Mouse (Mus musculus) left cerebral cortex, adult 8-10 months (tissue): ENCODE measurements at regions not wholly inside any gene's neighbourhood (a gene's known extent, or its start where the extent isn't known, plus 50 kb on each side); places are given as distances from the start of the nearest gene placed in this dataset.
A peak's percentile ranks its signal among the peaks of the same experiment; 100 is the strongest.

ENCODE experiments used
- DNase-seq, 2 experiments: peaks; one replicate each; pipeline ENCODE4 v3.0.0; 2022; ENCODE audit warnings: low spot score in 2 of 2

- peak in 1 of 2 experiments; percentile 25 for DNase-seq
Measured at GRCm38 (mm10) chr16:48126797-48127196, 156.7 kb upstream of the Dppa4 start.

- no peak for DNase-seq
Measured at GRCm38 (mm10) chr16:48127338-48127737, 156.2 kb upstream of the Dppa4 start.

DNA sequence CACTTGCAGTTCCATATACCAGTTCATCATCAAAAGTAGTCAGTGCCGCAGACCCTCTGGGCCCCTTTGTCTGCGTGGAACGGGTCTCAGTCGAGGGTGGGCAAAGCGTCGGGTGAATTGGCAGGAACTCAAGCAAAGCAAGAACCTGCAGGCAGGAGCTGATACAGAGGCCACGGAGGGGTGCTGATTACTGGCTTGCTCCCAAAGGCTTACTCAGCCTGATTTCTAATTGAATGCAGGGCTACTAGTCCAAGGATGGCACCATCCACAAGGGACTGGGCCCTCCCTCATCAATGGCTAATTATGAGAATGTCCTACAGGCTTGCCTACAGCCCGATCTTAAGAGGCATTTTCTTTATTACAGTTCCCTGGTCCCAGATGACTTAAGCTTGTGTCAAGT is 128.2 kb upstream of the Dppa4 start:
- no peak for DNase-seq

DNA sequence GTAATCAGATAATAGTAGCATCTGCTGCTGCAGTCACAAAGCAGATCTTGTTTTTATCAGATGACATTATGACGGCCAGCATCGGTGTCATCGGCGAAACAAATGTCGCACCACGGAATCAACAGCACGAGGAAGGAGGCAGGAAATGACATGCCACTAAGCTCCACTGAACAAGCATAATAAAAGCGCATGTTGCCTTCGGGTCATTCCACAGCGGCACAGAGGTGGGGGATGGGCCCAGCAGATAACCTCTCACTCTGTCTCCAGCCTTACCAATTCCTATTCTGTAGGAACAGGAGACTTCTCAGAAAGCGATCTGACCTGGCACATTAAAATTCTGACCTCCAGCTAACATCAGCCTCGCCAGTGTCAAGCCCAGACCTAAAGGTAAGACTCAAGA is 93.1 kb upstream of the Dppa4 start:
- DNase-seq: no peak

DNA sequence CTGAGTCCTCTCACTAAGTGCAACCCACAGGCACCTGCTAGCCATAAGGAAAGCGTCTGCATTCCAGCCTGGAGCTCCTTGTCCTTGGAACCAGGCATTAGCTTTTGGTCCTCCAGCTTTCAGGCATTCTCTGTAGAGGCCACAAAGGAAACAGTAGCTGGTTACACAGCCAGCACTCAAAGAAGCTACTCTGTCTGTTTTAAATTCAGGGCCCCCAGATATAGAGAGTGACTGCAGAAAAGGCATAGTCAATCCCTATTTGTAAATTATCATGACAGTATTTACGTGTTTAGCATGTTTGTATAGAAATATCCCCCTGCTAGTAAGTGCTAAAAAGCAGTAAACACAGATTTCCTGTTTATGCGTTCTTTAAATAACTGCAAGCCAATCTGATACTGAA is 91.3 kb upstream of the Dppa4 start:
- DNase-seq: no peak

GRCm38 (mm10) chr16:48214976-48215375 is 68.6 kb upstream of the Dppa4 start:
- DNase-seq: no peak
